Mouse (Mus musculus) small intestine, adult 2 months (tissue): ENCODE measurements around the gene Cryge. TPM values are rescaled to one million over a fixed set of nuclear protein-coding genes. Genes with fewer than 3 reads are reported as not detected.
"Not testable (repeated sequence)": the region's sequence is repeated elsewhere in the genome, so short reads cannot be mapped to it uniquely, and the experiment has no call there.

ENCODE experiments used
- H3K27ac ChIP-seq: fragments of 200-500 bp; 2 replicates; pipeline ENCODE4 v1.5.1; 2012; ENCODE audit warnings: low read depth, low read length, control low read depth, inconsistent platforms; ENCODE audit not compliant: insufficient read depth
- H3K27me3 ChIP-seq: fragments of 200-500 bp; 2 replicates; pipeline ENCODE4 v1.6.1; 2012; ENCODE audit warnings: mild to moderate bottlenecking, moderate library complexity, low read length, inconsistent platforms; ENCODE audit not compliant: control insufficient read depth, insufficient read depth
- H3K36me3 ChIP-seq: fragments of 200-500 bp; 2 replicates; pipeline ENCODE4 v1.6.1; 2012; ENCODE audit warnings: mild to moderate bottlenecking, low read length, control low read depth, inconsistent platforms; ENCODE audit not compliant: control insufficient read depth, insufficient read depth
- H3K4me1 ChIP-seq: fragments of 200-500 bp; 2 replicates; pipeline ENCODE4 v1.6.1; 2012; ENCODE audit warnings: low read length, inconsistent platforms, mixed read lengths; ENCODE audit not compliant: control insufficient read depth, insufficient read depth, insufficient read length
- H3K4me3 ChIP-seq: fragments of 200-500 bp; 2 replicates; pipeline ENCODE4 v1.5.1; 2012; ENCODE audit warnings: low read depth, mild to moderate bottlenecking, control low read depth, inconsistent platforms, low read length, moderate library complexity
- CTCF ChIP-seq: fragments of 200-500 bp; IDR thresholded peaks from 2 replicates; pipeline ENCODE4 v1.5.1; 2012; ENCODE audit warnings: low read depth, mild to moderate bottlenecking, control low read depth, inconsistent platforms, low read length, moderate library complexity, mixed read lengths; ENCODE audit not compliant: insufficient replicate concordance, insufficient read length; ENCODE audit errors: extremely low read depth
- POLR2A ChIP-seq: fragments of 200-500 bp; IDR thresholded peaks from 2 replicates; pipeline ENCODE4 v1.6.1; 2012; ENCODE audit warnings: low read depth, mild to moderate bottlenecking, control low read depth, inconsistent platforms, low read length, moderate library complexity
- WGBS: fragments of 180-500 bp; shearing (Covaris S2); methylation state at CpG from one replicate; pipeline ENCODE4 v1.1.7; 2018; 5-methylcytosine and 5-hydroxymethylcytosine counted together
- polyA plus RNA-seq: library from polyadenylated mRNA; depleted of rRNA; stranded (reverse); fragments of >200 nt; gene quantifications from 2 replicates; pipeline ENCODE4 v1.2.3, GENCODE M21; 2012; rRNA removed

Gene Cryge
- not detected in 2 replicates for polyA plus RNA-seq

DNA sequence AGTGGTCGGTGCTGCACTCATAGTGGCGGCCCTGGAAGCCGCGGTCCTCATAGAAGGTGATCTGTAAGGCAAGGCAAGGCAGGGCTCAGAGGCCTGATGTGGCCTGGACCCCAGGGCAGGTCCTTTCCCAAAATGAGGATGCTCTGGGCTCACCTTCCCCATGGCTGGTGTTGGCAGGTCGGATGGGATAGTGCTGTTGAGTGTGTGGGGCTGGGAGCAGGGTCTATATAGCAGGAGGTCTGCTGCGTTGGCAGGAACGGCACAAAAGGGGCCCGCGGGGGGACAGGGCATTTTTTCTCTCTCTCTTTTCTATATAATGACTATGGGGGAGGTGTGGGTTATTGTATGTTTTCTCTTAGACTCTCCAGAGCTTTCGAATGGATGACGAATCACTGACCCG, at the start of gene Cryge:
Gene Cryge (minus strand): TSS at position 198 of the 400 bp plus-strand sequence.
- not testable (repeated sequence) for H3K4me1 ChIP-seq

DNA sequence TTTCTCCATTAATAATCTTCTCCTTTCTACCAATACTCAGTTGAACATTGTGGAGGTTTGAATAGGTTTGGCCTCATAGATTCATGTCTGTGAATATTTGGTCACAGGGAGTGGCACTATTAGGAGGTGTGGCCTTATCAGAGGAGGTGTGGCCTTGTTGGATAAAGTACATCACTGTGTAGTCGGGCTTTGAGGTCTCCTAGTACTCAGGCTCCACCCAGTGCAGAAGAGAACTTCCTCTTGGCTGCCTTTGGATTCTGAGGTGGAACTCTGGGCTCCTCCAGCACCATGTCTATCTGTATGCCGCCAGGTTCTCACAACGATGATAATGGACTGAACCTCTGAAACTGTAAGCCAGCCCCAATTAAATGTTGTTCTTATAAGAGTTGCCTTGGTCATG, 46.0 kb upstream of the Cryge start:
- no peak overlapping the region for H3K27ac ChIP-seq
- WGBS, result 55% methylated on average over 3 of the region's 3 CpGs
- H3K27me3 ChIP-seq, result no peaks in the 10 kb centered on the region
- no peaks in the 10 kb centered on the region for H3K4me1 ChIP-seq
- no peak for TF ChIP-seq POLR2A
- no peak for TF ChIP-seq CTCF
- no peak overlapping the region for H3K4me3 ChIP-seq
- H3K36me3 ChIP-seq, result no peaks in the 10 kb centered on the region

More for the DNA sequence above, at the start of gene Cryge:
- not testable (repeated sequence) for H3K27ac ChIP-seq, H3K27me3 ChIP-seq, H3K4me3 ChIP-seq, H3K36me3 ChIP-seq
- WGBS, result 72% methylated on average over 11 of the region's 12 CpGs

DNA sequence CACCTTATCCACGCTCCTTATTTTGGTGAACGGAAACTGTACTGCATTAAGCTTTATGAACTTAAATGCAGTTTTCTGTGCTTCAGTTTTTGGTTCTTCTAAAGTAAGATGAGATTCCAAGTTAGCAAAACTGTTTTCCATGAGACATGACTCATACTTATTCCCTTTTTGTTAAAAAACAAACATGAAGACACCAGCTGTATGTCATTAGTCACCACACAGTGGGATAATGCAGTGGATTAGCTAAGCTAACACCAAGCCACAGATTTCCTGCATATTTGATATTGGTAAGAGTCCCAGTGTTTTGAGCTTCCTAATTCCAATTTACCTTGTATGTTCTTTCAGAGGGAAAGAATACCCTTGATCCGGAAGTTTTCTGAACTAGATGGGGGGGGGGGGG, 40.6 kb upstream of the Cryge start:
- Histone ChIP-seq H3K27me3 (no peaks in the 10 kb centered on the region), H3K36me3 (no peaks in the 10 kb centered on the region), H3K4me1 (peaks cover 2% of the 10 kb centered on the region; the same call in 1 of the 2 replicates), H3K27ac (no peak overlapping the region), H3K4me3 (no peak overlapping the region)
- WGBS, result 92% methylated on average over 3 of the region's 3 CpGs
- TF ChIP-seq CTCF (no peak), POLR2A (no peak)

DNA sequence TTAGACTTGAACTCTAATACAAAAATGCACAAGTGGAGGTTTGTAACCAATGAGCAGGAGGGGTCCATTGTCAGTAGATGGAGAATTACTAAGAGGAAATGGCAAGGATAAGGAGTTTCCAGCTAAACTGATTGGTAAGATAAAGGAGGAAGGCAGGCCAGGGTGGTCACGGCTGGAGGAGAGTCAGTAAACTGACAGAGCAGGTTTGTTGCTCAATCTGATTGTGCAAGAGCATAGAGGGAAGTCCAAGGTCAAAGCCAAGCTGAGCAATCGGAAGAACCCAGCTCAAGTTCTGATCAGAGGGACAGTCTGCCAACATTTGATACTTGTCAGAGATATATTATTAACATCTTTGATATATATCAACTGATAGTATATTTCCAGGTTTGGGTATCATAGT, 39.4 kb upstream of the Cryge start:
- no peaks in the 10 kb centered on the region for H3K27me3 ChIP-seq
- no peak overlapping the region for H3K27ac ChIP-seq
- no peak for TF ChIP-seq POLR2A
- TF ChIP-seq CTCF, result no peak
- no peaks in the 10 kb centered on the region for H3K36me3 ChIP-seq
- H3K4me3 ChIP-seq, result no peak overlapping the region
- peaks cover 2% of the 10 kb centered on the region; the same call in 1 of the 2 replicates for H3K4me1 ChIP-seq
- 6% methylated on average over 2 of the region's 2 CpGs for WGBS

DNA sequence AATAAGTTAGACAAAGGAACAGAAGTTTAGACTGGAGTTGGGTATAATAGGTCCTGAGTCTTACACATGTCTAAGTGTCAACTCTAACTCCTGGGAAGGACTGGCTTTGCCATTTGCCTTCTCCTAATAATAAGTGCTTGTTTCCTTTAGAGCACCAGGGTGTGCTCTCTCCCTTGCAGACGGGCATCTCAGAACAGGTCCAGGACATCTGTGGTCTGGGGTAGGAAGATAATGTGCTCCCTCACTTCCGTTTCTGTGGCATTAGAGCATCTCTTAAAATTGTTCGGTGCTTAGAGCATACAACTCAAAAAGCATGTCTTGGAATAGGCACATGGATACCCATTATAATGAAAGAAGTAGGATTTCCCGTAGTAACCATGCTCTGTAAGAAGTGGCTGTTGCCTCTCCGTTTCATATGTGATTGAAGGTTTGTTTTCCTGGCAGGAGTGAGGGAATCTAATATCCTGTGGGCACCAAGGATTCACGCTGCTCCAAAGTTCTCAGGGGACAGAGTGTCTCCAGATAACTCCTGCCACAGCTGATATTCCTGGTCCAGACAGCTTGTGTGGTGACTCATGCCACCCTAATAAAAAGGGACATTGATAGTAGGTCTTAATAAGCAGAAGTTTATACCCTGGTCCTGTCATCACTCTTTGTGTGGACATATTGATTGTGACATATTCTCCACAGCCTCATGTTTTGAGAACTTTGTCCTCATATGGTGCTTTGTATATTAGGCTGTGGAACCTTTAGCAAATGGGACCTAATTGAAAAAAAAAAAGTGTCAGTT, 37.8 kb upstream of the Cryge start:
- Histone ChIP-seq H3K27me3 (no peaks in the 10 kb centered on the region), H3K36me3 (no peaks in the 10 kb centered on the region), H3K4me3 (no peak overlapping the region), H3K27ac (no peak overlapping the region; the same call in 1 of the 2 replicates), H3K4me1 (peaks cover 2% of the 10 kb centered on the region; the same call in 1 of the 2 replicates)
- 64% methylated on average over 6 of the region's 6 CpGs for WGBS
- no peak for TF ChIP-seq CTCF
- no peak for TF ChIP-seq POLR2A

DNA sequence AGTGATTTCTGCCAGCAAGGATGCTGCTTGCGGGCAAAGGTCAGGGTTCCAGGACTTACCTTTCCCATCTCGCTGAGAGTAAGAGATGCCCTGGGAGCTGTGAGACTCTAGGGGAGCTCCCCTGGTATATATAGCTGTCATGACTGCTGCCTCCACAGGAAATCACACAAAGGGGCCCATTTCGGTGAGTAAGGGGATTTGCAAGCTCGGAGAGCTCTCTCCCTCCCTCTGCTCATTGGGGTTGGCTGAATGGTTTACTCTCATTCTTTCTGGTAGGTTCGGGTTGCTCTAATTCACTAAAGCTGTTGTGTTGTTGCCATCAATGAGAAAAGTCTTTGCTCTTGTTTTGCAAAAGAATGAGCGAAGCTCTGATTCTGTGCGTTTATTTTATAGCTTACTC, 31.2 kb upstream of the Cryge start, which contains the start of gene Crygb:
Gene Crygb (minus strand): TSS at position 101 of the 400 bp plus-strand sequence.
- WGBS, result 57% methylated on average over 7 of the region's 7 CpGs
- H3K4me3 ChIP-seq, result no peak within 1 kb of the TSS
- H3K27me3 ChIP-seq, result no peaks in the 10 kb centered on the region
- TF ChIP-seq POLR2A (no peak), CTCF (no peak)
- no peaks in the 10 kb centered on the region for H3K4me1 ChIP-seq
- H3K27ac ChIP-seq, result no peak within 1 kb of the TSS
- no peaks in the 10 kb centered on the region for H3K36me3 ChIP-seq

DNA sequence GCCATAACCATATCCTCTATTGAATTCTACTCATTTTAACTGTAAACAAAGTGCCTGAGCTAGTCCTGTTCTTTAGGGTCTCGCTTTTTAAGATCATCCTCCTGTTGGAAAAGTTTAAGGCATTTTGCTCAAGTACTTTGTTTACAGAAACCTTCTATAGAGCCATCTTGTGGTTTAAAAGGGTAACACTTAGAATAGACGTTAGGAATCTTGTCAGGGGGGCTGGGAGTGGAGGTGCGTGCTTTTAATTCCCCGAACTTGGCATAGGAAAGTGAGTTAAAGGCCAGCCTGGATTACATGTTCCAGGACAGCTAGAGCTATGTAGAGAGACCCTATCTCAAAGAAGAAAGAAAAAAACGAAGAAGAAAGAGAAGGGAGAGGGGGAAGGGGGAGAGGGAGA, 24.7 kb upstream of the Cryge start:
- Histone ChIP-seq H3K4me3 (no peak overlapping the region), H3K36me3 (no peaks in the 10 kb centered on the region), H3K4me1 (no peaks in the 10 kb centered on the region), H3K27me3 (no peaks in the 10 kb centered on the region), H3K27ac (no peak overlapping the region)
- no peak for TF ChIP-seq CTCF
- no peak for TF ChIP-seq POLR2A
- WGBS, result 15% methylated on average over 5 of the region's 5 CpGs

DNA sequence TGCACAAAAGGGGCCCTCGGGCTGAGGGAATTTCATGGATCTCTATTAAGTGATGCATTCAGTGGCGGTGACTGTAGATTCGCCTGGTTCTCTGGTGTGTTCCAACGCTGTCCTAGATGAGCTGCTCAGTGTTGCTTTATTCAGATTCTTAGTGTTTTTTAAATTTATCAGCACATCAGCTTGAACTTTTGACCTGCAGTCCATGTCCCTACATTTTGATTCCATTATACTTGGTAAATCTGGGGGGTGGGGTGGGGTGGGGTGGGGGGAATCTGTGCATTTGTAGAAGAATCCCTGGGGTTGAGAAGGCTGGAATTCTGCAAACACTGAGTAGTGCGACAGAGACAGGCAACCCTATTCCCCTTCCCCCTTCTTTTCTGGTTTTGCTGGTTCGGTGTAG, 22.6 kb upstream of the Cryge start, which contains the start of gene Crygc:
Gene Crygc (minus strand): TSS at position 101 of the 400 bp plus-strand sequence.
- no peak for TF ChIP-seq POLR2A
- no peak for TF ChIP-seq CTCF
- no peak within 1 kb of the TSS for H3K27ac ChIP-seq
- H3K27me3 ChIP-seq, result no peaks in the 10 kb centered on the region
- 70% methylated on average over 6 of the region's 6 CpGs for WGBS
- no peak within 1 kb of the TSS for H3K4me3 ChIP-seq
- no peaks in the 10 kb centered on the region for H3K36me3 ChIP-seq
- 0 out of 2 replicates have a peak, but pooled peaks cover 1% of the 10 kb centered on the region for H3K4me1 ChIP-seq
